Mouse (Mus musculus) ovary, postnatal 10 days (tissue): Measurements from ENCODE around the gene Olfr456.
"Not testable (repeated sequence)": the region's sequence is repeated elsewhere in the genome, so short reads cannot be mapped to it uniquely, and the experiment has no call there.

Experiments
- DNase-seq: peaks from one replicate; pipeline ENCODE4 v3.0.0; 2022; ENCODE audit warnings: low spot score

The Olfr456 gene

DNA sequence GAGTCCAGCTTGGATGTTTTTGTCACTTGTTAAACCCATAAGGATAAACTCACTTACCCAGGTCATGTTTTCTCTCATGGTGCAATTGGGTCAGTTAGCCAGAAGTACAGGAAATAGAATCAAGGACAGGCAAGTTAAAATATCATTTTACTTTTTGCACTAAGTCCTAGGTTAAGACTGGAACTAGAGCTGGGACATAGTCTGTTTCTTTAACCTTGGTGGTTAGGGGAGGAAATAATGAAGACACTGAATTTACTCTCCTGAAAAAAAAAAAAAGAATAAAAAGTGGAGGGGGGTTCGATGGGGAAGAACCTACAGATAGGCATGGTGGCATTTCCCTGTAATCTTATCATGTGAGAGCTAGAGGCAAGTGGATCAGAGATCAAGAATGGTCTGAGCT is at the start of gene Olfr456:
Olfr456 (minus strand) TSS at position 101 of the 400 bp plus-strand sequence.
- DNase-seq = no peak

DNA sequence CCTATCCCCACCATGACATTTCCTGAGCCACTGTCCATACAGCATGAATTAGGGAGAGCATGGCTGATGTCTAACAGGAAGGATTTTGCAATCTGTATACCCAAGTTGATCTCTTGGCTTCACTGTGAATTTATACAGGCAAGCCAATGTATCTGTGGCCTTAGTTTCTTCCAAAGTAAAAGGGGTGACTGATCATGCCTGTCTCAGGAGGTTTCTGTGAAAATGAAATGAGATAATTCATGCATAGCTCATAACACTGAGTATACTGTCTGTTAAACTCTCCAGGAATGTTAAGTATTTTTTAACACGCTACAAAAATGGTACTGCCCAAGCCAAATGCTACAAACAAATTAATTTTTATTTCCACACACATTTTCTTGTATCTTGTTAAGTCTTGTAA is 26.4 kb upstream of the Olfr456 start:
- no peak for DNase-seq

DNA sequence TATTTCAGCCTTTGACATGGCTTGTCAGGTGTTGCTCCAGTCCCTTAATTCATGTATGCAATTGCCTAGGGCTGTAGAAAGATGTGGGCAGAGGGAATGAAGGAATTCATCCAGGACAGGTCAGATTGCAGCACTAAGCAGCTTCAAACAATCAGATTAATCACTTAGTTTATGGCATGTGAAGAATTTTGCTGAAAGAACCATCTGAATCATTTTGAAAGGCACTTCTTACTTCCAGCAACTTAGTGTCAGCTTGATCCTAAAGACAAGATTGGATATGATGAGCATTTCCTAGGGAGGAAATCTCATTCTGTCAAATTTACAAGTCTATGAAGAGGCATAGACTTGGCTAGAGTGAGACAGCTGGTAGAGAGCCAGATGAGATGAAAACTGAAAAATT is 22.3 kb upstream of the Olfr456 start:
- no peak for DNase-seq

DNA sequence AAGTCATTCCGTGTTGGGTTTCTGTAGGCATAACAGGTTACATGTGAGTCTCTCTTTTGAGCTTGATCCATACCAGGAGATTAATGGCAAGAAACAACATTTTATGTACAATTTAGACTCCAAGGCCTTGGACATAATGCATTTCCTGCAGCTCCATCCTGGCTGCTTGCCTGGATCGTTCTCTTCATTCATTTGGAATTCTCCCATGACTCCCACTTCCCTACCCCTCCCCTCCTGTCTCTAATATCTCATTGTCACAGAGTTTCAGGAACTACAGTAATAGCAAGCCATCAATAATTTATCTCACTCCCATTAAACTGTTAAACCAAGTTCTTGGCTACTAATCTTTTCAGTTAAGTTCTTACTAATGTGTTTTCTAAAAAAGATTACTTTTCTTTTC is 16.5 kb upstream of the Olfr456 start:
- no peak for DNase-seq

DNA sequence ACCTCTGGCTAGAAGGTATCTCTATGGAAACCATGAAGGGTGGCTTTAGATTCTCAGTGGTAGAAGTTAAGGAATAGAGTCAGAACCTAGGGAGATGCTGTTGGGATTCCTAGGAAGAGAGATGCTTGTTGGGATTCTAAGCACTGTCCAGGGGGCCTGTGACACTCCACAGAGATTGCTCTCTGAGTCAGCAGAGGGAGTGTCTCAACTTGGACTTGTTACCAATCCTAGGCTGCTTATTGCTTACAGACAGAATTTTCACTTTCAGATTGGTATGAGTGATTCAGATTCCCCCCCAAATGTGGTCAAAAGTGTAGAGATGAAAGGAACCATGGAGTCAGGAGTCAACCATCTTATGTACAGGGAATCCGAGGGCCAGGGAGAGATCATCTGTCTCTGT is 2.7 kb upstream of the Olfr456 start:
- no peak for DNase-seq

DNA sequence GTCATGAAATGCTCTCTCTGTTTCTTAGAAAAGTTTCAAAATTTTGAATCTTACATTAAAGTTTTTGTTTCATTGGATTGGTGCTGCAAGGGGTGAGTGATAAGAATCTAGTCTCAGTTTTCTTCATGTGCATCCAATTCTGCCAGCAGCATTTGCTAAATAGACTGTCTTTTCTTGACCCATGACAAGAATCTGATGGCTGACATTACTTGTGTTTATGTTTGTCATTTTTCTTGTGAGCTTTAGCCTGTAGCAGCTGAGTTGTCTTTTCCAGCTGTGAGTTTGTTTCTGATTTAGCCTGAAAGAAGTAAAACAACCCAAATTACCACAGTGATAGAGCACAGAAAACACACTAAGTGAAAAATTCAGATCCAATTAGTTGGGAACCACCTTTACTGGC is 2.4 kb downstream of the Olfr456 start:
- DNase-seq = no peak

DNA sequence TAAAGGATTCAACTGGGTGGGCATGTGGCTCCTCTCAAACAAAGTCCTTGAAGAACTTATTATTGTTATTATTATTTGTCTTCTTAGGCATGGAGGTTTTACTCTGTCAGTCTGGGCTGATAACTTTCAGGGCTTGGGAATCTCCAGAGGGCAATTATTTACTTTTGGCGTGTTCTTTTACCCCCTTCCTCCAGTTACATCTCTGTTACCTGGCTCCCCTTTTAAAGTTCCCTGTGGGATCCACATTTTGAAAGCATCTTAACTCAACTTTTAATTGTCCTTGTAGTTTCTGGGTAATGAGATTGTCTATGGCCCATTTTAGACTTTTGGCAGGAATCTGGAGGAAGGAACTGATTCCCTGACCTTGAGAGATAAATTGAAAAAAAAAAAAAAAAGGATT is 10.8 kb downstream of the Olfr456 start, which contains the start of gene Olfr457:
Olfr457 (minus strand) TSS at position 101 of the 400 bp plus-strand sequence.
- DNase-seq = no peak

DNA sequence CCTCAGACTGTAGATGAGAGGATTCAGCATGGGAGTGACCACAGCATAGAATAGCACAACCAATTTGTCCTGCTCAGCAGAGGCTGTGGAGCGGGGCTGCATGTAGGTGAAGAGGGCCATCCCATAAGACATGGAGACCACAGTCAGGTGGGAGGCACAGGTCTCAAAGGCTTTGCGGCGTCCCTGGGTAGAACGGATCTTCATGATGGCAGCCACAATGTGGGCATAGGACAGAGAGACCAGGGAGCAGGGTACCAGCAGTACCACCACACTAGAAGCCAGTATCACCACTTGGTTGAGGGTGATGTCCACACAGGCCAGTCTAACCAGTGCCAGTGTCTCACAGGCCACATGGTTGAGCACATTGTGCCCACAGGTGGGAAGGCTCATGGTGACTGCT is 15.7 kb downstream of the Olfr456 start:
- not testable (repeated sequence) for DNase-seq

DNA sequence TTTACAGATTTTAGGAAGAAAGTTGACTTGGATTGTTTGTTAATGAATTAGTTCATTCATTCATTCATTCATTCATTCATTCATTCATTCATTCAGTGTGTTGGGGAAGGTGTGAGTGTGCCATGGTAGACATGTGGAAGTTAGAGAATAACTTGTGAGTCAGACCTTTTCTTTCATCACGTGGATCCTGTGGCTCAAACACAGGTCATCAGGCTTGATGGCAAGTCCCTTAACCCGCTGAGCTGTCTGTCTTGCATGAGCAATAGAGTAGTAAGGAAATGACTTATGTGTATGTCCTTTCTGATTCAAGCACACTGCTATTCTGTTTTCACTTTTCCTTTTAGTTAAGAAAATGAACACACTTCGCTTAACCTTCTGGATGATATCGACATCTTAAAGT is 16.5 kb downstream of the Olfr456 start:
- no peak for DNase-seq

DNA sequence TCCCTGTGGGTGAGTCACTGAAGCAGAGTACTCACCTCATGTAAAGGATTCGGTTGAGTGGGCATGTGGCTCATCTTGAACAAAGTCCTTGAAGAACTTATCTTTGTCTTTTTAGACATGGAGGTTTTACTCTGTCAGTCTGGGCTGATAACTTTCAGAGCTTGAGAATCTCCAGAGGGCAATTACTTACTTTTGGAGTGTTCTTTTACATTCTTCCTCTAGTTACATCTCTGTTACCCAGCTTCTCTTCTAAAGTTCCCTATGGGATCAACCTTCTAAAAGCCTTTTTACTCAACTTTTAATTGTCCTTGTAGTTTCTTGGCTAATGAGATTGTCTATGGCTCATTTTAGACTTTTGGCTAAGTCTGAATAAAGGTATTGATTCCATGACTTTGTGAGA is 21.9 kb downstream of the Olfr456 start, which contains the start of gene Olfr458:
Olfr458 (minus strand) TSS at position 101 of the 400 bp plus-strand sequence.
- no peak for DNase-seq

DNA sequence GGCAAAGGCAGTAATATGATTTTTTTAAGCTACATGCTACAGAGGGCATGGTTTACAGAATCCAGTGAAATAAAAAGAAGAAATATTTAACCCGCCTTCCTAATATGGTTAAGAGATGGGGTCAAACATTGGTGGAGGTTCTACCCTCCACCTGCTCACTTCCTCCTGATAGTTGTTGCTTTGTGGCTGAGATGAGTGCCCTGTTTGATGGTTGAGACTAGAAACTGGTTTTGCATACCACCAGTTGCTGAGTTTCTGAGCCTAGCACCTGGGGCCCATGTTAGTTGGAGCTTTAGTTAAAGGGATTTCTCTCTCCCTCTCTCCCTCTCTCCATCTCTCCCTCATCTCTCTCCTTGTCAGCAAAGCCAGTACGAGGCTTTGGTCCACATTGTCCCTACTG is 39.6 kb downstream of the Olfr456 start:
- DNase-seq = no peak

DNA sequence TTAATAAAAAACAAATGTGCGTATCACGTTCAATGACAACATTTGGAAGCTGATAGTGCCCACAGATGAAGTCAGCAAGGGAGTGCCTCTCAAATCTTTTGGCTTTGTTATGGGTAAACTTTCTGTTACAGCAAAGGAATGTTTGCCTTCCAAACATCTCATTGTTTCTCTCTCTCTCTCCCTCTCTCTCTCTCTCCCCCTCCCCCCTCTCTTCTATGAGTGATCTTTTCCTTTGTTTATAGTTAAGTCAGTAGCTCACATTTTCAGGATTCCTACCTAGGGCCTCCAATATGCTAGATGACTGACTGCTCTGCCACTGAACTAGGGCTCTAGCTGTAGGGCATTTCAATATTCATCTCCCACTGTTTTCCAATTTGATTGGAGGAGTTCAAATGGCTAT is 42.5 kb downstream of the Olfr456 start:
- DNase-seq = no peak

DNA sequence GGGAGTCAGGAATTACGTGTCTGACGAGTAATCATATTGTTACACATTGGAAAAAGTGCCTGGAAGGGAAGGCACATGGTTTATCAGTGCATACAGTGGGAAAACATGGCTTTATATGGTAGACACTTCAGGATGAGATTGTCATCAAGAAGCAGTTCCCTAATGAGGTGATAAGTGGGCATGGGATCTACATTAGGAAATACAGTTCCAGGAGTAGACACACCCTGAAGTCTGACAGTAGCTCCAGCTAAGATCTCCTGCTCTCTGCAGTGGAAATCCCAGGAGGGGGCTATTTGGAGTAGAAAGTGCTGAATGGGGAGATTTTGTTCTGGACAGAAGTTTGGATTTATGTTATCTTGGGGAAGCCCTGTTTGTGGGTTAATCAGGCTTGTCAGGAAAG is 45.6 kb downstream of the Olfr456 start:
- DNase-seq = no peak
